Mouse (Mus musculus) CD4-positive naive resting alpha-beta T cell, adult 57 days (primary cell): ENCODE results near the gene Ccdc97. TPM values are rescaled to one million over a fixed set of nuclear protein-coding genes. Genes with fewer than 3 reads are reported as not detected.

Experiments
- total RNA-seq: library from RNA; stranded (reverse); gene quantifications from one replicate; pipeline ENCODE4 v1.2.4, GENCODE M21; 2023

The Ccdc97 gene
- total RNA-seq = 106 TPM

GRCm38 (mm10) chr7:25718788-25719417, at the start of gene Ccdc97:
Ccdc97 (minus strand) TSS chr7:25719088.

GRCm38 (mm10) chr7:25754738-25755467, 36.0 kb upstream of the Ccdc97 start, which contains the start of gene Hnrnpul1:
Hnrnpul1 (minus strand) TSS chr7:25754757.

GRCm38 (mm10) chr7:25686680-25687531, 32.0 kb downstream of the Ccdc97 start, which contains the start of gene Tgfb1:
Tgfb1 (plus strand) TSS chr7:25687002.

DNA sequence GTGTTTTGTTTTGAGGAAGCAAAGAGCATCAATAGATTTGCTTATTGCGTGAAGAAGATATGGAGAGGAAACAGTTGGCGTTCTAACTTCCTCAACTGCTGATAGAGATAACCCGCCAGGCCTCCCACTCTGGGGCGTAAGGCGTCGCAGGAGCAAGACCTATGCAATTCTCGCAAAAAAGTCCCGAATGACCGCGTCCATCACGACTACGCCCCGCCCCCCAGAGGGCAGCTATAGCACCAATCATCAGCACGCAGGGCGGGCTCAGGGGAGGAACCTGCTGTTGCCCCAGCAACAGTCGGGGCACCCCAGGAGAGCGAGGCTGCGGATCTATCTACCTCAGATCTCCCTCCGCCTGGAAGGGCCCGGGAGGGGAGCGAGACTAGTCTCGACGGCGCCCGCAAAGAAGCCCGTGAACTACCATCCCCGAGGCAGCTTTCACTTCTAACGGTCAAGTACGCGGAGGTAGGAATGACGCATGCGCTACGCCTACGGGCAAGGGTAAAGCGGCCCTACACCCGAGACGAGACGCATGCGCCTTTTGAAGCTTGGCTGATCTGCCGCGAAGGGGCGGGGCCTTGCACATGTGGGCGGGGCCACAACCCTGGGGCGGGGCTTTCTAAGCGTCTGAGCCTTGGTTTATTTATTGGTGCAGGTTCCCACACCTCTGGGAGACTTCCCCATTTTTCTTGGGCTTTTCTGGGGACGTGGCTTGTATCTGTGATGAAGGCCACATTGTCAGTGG, 38.2 kb downstream of the Ccdc97 start, which contains the start of gene B9d2:
Gene B9d2 (plus strand): TSS at position 267 of the 745 bp plus-strand sequence.

GRCm38 (mm10) chr7:25674719-25675300, 44.1 kb downstream of the Ccdc97 start, which contains the start of gene Tmem91:
Tmem91 (minus strand) TSS chr7:25675166.

Other genes starting within 250 kb of the Ccdc97 start
- gene Ceacam1, start 241.5 kb downstream of the Ccdc97 start, total RNA-seq = 2.2 TPM
- gene Ceacam2, start 179.2 kb downstream of the Ccdc97 start, total RNA-seq = not detected
- not detected for gene Erich4, start 103.2 kb downstream of the Ccdc97 start, total RNA-seq
- gene Dmac2, start 99.7 kb downstream of the Ccdc97 start, total RNA-seq = 67.2 TPM
- 0.68 TPM for gene B3gnt8, start 92.4 kb downstream of the Ccdc97 start, total RNA-seq
- 22.5 TPM for gene Bckdha, start 60.1 kb downstream of the Ccdc97 start, total RNA-seq
- 61.9 TPM for gene Exosc5, start 59.9 kb downstream of the Ccdc97 start, total RNA-seq
- not detected for gene Tmem91, start 43.9 kb downstream of the Ccdc97 start, total RNA-seq
- 31.5 TPM for gene B9d2, start 38.3 kb downstream of the Ccdc97 start, total RNA-seq
- gene Tgfb1, start 32.1 kb downstream of the Ccdc97 start, total RNA-seq = 147 TPM
- gene Hnrnpul1, start 35.7 kb upstream of the Ccdc97 start, total RNA-seq = 219 TPM
- 7.1 TPM for gene Axl, start 69.6 kb upstream of the Ccdc97 start, total RNA-seq
- 11.1 TPM for gene Cyp2s1, start 97.8 kb upstream of the Ccdc97 start, total RNA-seq
- gene Cyp2b10, start 178.5 kb upstream of the Ccdc97 start, total RNA-seq = not detected